Mouse (Mus musculus): Measurements from ENCODE around the gene Pafah2. TPM values are rescaled to one million over a fixed set of nuclear protein-coding genes. Genes with fewer than 3 reads are reported as not detected.
"Not testable (repeated sequence)": the region's sequence is repeated elsewhere in the genome, so short reads cannot be mapped to it uniquely, and the experiment has no call there.

Gene Pafah2
- polyA plus RNA-seq, 1 experiment from 2014 or later: 11.4 TPM

DNA sequence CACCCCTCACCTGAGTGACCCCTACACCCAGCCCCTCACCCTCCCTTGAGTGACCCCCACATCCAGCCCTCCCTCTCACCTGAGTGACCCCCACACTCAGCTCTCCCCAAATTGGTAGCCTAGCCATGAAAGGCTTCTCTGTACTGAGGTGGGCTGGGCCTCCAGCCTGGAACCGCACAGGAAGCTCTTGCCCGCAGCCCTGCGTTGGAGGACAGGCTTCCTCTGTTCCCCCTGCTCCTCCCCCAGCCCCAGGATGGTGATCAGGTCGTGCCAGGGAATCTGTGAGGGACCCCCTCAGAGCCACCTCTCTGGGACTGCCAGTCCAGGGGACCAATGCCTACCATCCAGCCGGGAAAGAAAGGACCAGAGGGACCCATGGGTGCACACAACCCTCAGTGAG is 30.8 kb upstream of the Pafah2 start:
- DNase-seq (ENCODE audit: low spot score) (no peak), ATAC-seq (ENCODE audit: insufficient read depth, low FRiP score, low TSS enrichment) (no peak)
- no peak overlapping the region for H3K4me3 ChIP-seq (ENCODE audit: low read depth, low read length)
- no peak overlapping the region for H3K9ac ChIP-seq (ENCODE audit: low read length)
- no peaks in the 10 kb centered on the region for H3K36me3 ChIP-seq (ENCODE audit: control insufficient read depth, insufficient read depth, low read length)
- H3K4me2 ChIP-seq (ENCODE audit: low read depth): no peak overlapping the region
- no peaks in the 10 kb centered on the region for H3K9me3 ChIP-seq (ENCODE audit: control insufficient read depth, low read length)
- H3K27ac ChIP-seq (ENCODE audit: low read depth, low read length): no peak overlapping the region
- H3K27me3 ChIP-seq (ENCODE audit: control insufficient read depth, insufficient read depth, low read length): peaks cover 11% of the 10 kb centered on the region
- 46% methylated on average over 5 of the region's 5 CpGs for whole genome bisulfite sequencing
- H3K4me1 ChIP-seq (ENCODE audit: control insufficient read depth, insufficient read depth, low read length): no peaks in the 10 kb centered on the region

DNA sequence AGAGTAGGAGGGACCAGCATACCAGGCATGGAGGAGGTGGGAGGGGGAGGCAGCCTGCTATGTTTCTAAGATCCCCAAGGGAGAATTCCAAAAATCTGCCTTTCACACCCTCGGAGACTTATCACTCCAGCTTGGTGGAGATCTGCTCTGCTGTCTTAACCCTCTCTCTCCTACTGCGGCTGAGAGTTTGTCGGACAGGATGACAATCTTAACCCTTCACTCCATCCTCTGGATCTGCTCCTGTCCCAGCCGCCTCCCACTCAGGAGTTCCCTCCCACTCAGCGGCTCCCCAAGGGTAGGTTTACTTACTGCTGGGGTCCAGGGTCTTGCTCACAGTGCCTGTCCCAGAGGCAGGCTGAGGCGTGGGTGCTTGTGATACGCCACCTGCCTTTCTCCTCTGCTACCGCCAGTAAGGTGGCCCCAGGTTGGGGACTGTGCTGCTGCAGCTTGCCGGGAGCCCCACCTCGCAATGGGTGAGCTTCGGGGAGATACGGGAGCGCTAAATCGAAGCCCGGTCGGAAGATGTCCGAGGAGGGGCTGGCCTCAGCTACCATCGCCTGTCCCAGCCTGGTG is 25.4 kb upstream of the Pafah2 start:
- DNase-seq (ENCODE audit: low spot score) (no peak), ATAC-seq (ENCODE audit: insufficient read depth, low FRiP score, low TSS enrichment) (no peak)
- H3K4me1 ChIP-seq (ENCODE audit: control insufficient read depth, insufficient read depth, low read length): peaks cover 12% of the 10 kb centered on the region
- H3K9me3 ChIP-seq (ENCODE audit: control insufficient read depth, low read length): no peaks in the 10 kb centered on the region
- peak overlapping the region; percentile 68; the same call in 1 of the 2 replicates for H3K4me2 ChIP-seq (ENCODE audit: low read depth)
- H3K27me3 ChIP-seq (ENCODE audit: control insufficient read depth, insufficient read depth, low read length): peaks cover 32% of the 10 kb centered on the region
- WGBS: 2% methylated on average over 18 of the region's 18 CpGs
- H3K27ac ChIP-seq (ENCODE audit: low read depth, low read length): no peak overlapping the region
- H3K36me3 ChIP-seq (ENCODE audit: control insufficient read depth, insufficient read depth, low read length): no peaks in the 10 kb centered on the region
- no peak overlapping the region for H3K4me3 ChIP-seq (ENCODE audit: low read depth, low read length)
- no peak overlapping the region for H3K9ac ChIP-seq (ENCODE audit: low read length)

- H3K27ac ChIP-seq (ENCODE audit: low read depth, low read length): no peak overlapping the region
- DNase-seq (ENCODE audit: low spot score) (peak; percentile 21), ATAC-seq (ENCODE audit: insufficient read depth, low FRiP score, low TSS enrichment) (no peak)
- peaks cover 32% of the 10 kb centered on the region for H3K27me3 ChIP-seq (ENCODE audit: control insufficient read depth, insufficient read depth, low read length)
- H3K4me3 ChIP-seq (ENCODE audit: low read depth, low read length): no peak overlapping the region
- H3K9me3 ChIP-seq (ENCODE audit: control insufficient read depth, low read length): no peaks in the 10 kb centered on the region
- H3K4me1 ChIP-seq (ENCODE audit: control insufficient read depth, insufficient read depth, low read length): peaks cover 12% of the 10 kb centered on the region
- H3K36me3 ChIP-seq (ENCODE audit: control insufficient read depth, insufficient read depth, low read length): no peaks in the 10 kb centered on the region
- H3K4me2 ChIP-seq (ENCODE audit: low read depth): peak overlapping the region; percentile 68; the same call in 1 of the 2 replicates
- H3K9ac ChIP-seq (ENCODE audit: low read length): no peak overlapping the region
- WGBS: under 1% methylated on average over 17 of the region's 17 CpGs
Measured at GRCm38 (mm10) chr4:134371316-134371855, 24.7 kb upstream of the Pafah2 start.

- no peak overlapping the region for H3K27ac ChIP-seq (ENCODE audit: low read depth, low read length)
- H3K36me3 ChIP-seq (ENCODE audit: control insufficient read depth, insufficient read depth, low read length): no peaks in the 10 kb centered on the region
- no peaks in the 10 kb centered on the region for H3K9me3 ChIP-seq (ENCODE audit: control insufficient read depth, low read length)
- peak overlapping the region; percentile 68 for H3K4me2 ChIP-seq (ENCODE audit: low read depth)
- ATAC-seq (ENCODE audit: insufficient read depth, low FRiP score, low TSS enrichment) (no peak), DNase-seq (ENCODE audit: low spot score) (peak; percentile 77)
- H3K9ac ChIP-seq (ENCODE audit: low read length): peak overlapping the region; percentile 27
- H3K4me1 ChIP-seq (ENCODE audit: control insufficient read depth, insufficient read depth, low read length): peaks cover 12% of the 10 kb centered on the region
- under 1% methylated on average over 16 of the region's 16 CpGs for WGBS
- H3K4me3 ChIP-seq (ENCODE audit: low read depth, low read length): peak overlapping the region; percentile 36
- peaks cover 32% of the 10 kb centered on the region for H3K27me3 ChIP-seq (ENCODE audit: control insufficient read depth, insufficient read depth, low read length)
Measured at GRCm38 (mm10) chr4:134372294-134372747, 23.8 kb upstream of the Pafah2 start.

- no peak overlapping the region for H3K4me3 ChIP-seq (ENCODE audit: low read depth, low read length)
- H3K9ac ChIP-seq (ENCODE audit: low read length): no peak overlapping the region
- H3K27me3 ChIP-seq (ENCODE audit: control insufficient read depth, insufficient read depth, low read length): peaks cover 32% of the 10 kb centered on the region
- no peak overlapping the region; the same call in 1 of the 2 replicates for H3K4me2 ChIP-seq (ENCODE audit: low read depth)
- peaks cover 12% of the 10 kb centered on the region for H3K4me1 ChIP-seq (ENCODE audit: control insufficient read depth, insufficient read depth, low read length)
- no peak for DNase-seq (ENCODE audit: low spot score)
- H3K9me3 ChIP-seq (ENCODE audit: control insufficient read depth, low read length): no peaks in the 10 kb centered on the region
- no peak overlapping the region for H3K27ac ChIP-seq (ENCODE audit: low read depth, low read length)
- no peaks in the 10 kb centered on the region for H3K36me3 ChIP-seq (ENCODE audit: control insufficient read depth, insufficient read depth, low read length)
- no peak for ATAC-seq (ENCODE audit: insufficient read depth, low FRiP score, low TSS enrichment)
- 82% methylated on average over 8 of the region's 8 CpGs for WGBS
Measured at GRCm38 (mm10) chr4:134373295-134373694, 22.8 kb upstream of the Pafah2 start.

- H3K4me1 ChIP-seq (ENCODE audit: control insufficient read depth, insufficient read depth, low read length): peaks cover 12% of the 10 kb centered on the region
Measured at GRCm38 (mm10) chr4:134374306-134374705, 21.8 kb upstream of the Pafah2 start.

GRCm38 (mm10) chr4:134378089-134378615 is 18.0 kb upstream of the Pafah2 start:
- Histone ChIP-seq H3K4me1 (ENCODE audit: control insufficient read depth, insufficient read depth, low read length) (no peaks in the 10 kb centered on the region), H3K4me2 (ENCODE audit: low read depth) (no peak overlapping the region), H3K9me3 (ENCODE audit: control insufficient read depth, low read length) (no peaks in the 10 kb centered on the region), H3K9ac (ENCODE audit: low read length) (no peak overlapping the region), H3K4me3 (ENCODE audit: low read depth, low read length) (no peak overlapping the region), H3K36me3 (ENCODE audit: control insufficient read depth, insufficient read depth, low read length) (no peaks in the 10 kb centered on the region), H3K27me3 (ENCODE audit: control insufficient read depth, insufficient read depth, low read length) (no peaks in the 10 kb centered on the region), H3K27ac (ENCODE audit: low read depth, low read length) (no peak overlapping the region)
- DNase-seq (ENCODE audit: low spot score) (no peak), ATAC-seq (ENCODE audit: insufficient read depth, low FRiP score, low TSS enrichment) (no peak)
- WGBS: 38% methylated on average over 10 of the region's 10 CpGs

More at GRCm38 (mm10) chr4:134374306-134374705, 21.8 kb upstream of the Pafah2 start:
- DNase-seq (ENCODE audit: low spot score) (no peak), ATAC-seq (ENCODE audit: insufficient read depth, low FRiP score, low TSS enrichment) (no peak)
- Histone ChIP-seq H3K9me3 (ENCODE audit: control insufficient read depth, low read length) (no peaks in the 10 kb centered on the region), H3K36me3 (ENCODE audit: control insufficient read depth, insufficient read depth, low read length) (no peaks in the 10 kb centered on the region), H3K9ac (ENCODE audit: low read length) (no peak overlapping the region), H3K4me3 (ENCODE audit: low read depth, low read length) (no peak overlapping the region), H3K4me2 (ENCODE audit: low read depth) (no peak overlapping the region), H3K27ac (ENCODE audit: low read depth, low read length) (no peak overlapping the region), H3K27me3 (ENCODE audit: control insufficient read depth, insufficient read depth, low read length) (peaks cover 31% of the 10 kb centered on the region)
- WGBS: 69% methylated on average over 1 of the region's 1 CpGs

GRCm38 (mm10) chr4:134379510-134379909 is 16.6 kb upstream of the Pafah2 start:
- H3K9ac ChIP-seq (ENCODE audit: low read length): no peak overlapping the region
- H3K4me1 ChIP-seq (ENCODE audit: control insufficient read depth, insufficient read depth, low read length): no peaks in the 10 kb centered on the region
- DNase-seq (ENCODE audit: low spot score) (no peak), ATAC-seq (ENCODE audit: insufficient read depth, low FRiP score, low TSS enrichment) (no peak)
- WGBS: 85% methylated on average over 8 of the region's 8 CpGs
- H3K27ac ChIP-seq (ENCODE audit: low read depth, low read length): no peak overlapping the region
- no peak overlapping the region for H3K4me3 ChIP-seq (ENCODE audit: low read depth, low read length)
- no peak overlapping the region for H3K4me2 ChIP-seq (ENCODE audit: low read depth)
- H3K27me3 ChIP-seq (ENCODE audit: control insufficient read depth, insufficient read depth, low read length): no peaks in the 10 kb centered on the region
- H3K9me3 ChIP-seq (ENCODE audit: control insufficient read depth, low read length): no peaks in the 10 kb centered on the region
- no peaks in the 10 kb centered on the region for H3K36me3 ChIP-seq (ENCODE audit: control insufficient read depth, insufficient read depth, low read length)

DNA sequence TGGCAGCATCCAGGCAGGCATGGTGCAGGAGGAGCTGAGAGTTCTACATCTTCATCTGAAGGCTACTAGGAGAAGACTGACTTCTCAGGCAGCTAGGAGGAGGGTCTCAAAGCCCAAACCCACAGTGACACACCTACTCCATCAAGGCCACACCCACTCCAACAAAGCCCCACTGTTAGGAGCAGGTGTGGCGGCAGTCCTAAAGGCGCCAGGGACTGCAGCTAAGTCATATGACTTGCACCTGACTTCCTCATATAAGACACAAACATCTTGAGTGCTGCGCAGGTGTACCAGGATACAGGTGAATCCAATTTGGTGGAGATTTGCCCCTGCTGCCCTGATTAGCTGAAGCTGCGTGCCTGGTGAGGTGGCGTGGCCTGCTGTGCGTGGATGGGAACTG is 12.4 kb upstream of the Pafah2 start, which contains the start of gene Extl1:
Gene Extl1, minus strand, starts transcription at position 101 of the 400 bp plus-strand sequence.
- H3K9me3 ChIP-seq (ENCODE audit: control insufficient read depth, low read length); H3K9ac ChIP-seq (ENCODE audit: low read length); H3K4me3 ChIP-seq (ENCODE audit: low read depth, low read length); H3K4me1 ChIP-seq (ENCODE audit: control insufficient read depth, insufficient read depth, low read length); DNase-seq (ENCODE audit: low spot score); H3K36me3 ChIP-seq (ENCODE audit: control insufficient read depth, insufficient read depth, low read length); ATAC-seq (ENCODE audit: insufficient read depth, low FRiP score, low TSS enrichment); H3K4me2 ChIP-seq (ENCODE audit: low read depth); H3K27ac ChIP-seq (ENCODE audit: low read depth, low read length); H3K27me3 ChIP-seq (ENCODE audit: control insufficient read depth, insufficient read depth, low read length): not testable (repeated sequence)
- 100% methylated on average over 2 of the region's 6 CpGs for WGBS
